Mouse (Mus musculus): ENCODE measurements around the gene Fbxo34.
"Not testable (repeated sequence)": the region's sequence is repeated elsewhere in the genome, so short reads cannot be mapped to it uniquely, and the experiment has no call there.

Gene Fbxo34

GRCm38 (mm10) chr14:47450121-47450520 is at the start of gene Fbxo34:
Gene Fbxo34 (plus strand): TSS chr14:47450421.
- in situ Hi-C loops (cut with MboI; ENCODE audit: unreplicated experiment in 2 of 2): not testable (repeated sequence)

GRCm38 (mm10) chr14:47402735-47403134 is 47.5 kb upstream of the Fbxo34 start:
- in situ Hi-C loops (cut with MboI; ENCODE audit: unreplicated experiment in 2 of 2): no loop called here

GRCm38 (mm10) chr14:47406000-47406399 is 44.2 kb upstream of the Fbxo34 start:
- in situ Hi-C loops (cut with MboI; ENCODE audit: unreplicated experiment in 2 of 2): no loop called here

GRCm38 (mm10) chr14:47417346-47417745 is 32.9 kb upstream of the Fbxo34 start:
- in situ Hi-C loops (cut with MboI; ENCODE audit: unreplicated experiment in 2 of 2): no loop called here

- in situ Hi-C loops (cut with MboI; ENCODE audit: unreplicated experiment in 2 of 2): no loop called here
Observed at GRCm38 (mm10) chr14:47417775-47418665, 32.2 kb upstream of the Fbxo34 start, which contains the start of gene Dlgap5. Gene Dlgap5 (minus strand): TSS chr14:47418407.

GRCm38 (mm10) chr14:47418666-47418991 is 31.6 kb upstream of the Fbxo34 start:
- in situ Hi-C loops (cut with MboI; ENCODE audit: unreplicated experiment in 2 of 2): no loop called here

- in situ Hi-C loops (cut with MboI; ENCODE audit: unreplicated experiment in 2 of 2): no loop called here
Observed at GRCm38 (mm10) chr14:47419034-47419625, 31.1 kb upstream of the Fbxo34 start.

GRCm38 (mm10) chr14:47419723-47420276 is 30.4 kb upstream of the Fbxo34 start:
- in situ Hi-C loops (cut with MboI; ENCODE audit: unreplicated experiment in 2 of 2): no loop called here

- in situ Hi-C loops (cut with MboI; ENCODE audit: unreplicated experiment in 2 of 2): no loop called here
Observed at GRCm38 (mm10) chr14:47421606-47422005, 28.6 kb upstream of the Fbxo34 start.

- in situ Hi-C loops (cut with MboI; ENCODE audit: unreplicated experiment in 2 of 2): no loop called here
Observed at GRCm38 (mm10) chr14:47422466-47422865, 27.8 kb upstream of the Fbxo34 start.

- in situ Hi-C loops (cut with MboI; ENCODE audit: unreplicated experiment in 2 of 2): no loop called here
Observed at GRCm38 (mm10) chr14:47432987-47433386, 17.2 kb upstream of the Fbxo34 start.

GRCm38 (mm10) chr14:47438947-47439346 is 11.3 kb upstream of the Fbxo34 start:
- in situ Hi-C loops (cut with MboI; ENCODE audit: unreplicated experiment in 2 of 2): no loop called here

- in situ Hi-C loops (cut with MboI; ENCODE audit: unreplicated experiment in 2 of 2): no loop called here
Observed at GRCm38 (mm10) chr14:47444907-47445306, 5.3 kb upstream of the Fbxo34 start.

GRCm38 (mm10) chr14:47445331-47446095 is 4.7 kb upstream of the Fbxo34 start:
- in situ Hi-C loops (cut with MboI; ENCODE audit: unreplicated experiment in 2 of 2): no loop called here

GRCm38 (mm10) chr14:47459556-47459955 is 9.3 kb downstream of the Fbxo34 start:
- in situ Hi-C loops (cut with MboI; ENCODE audit: unreplicated experiment in 2 of 2): no loop called here

GRCm38 (mm10) chr14:47461997-47462396 is 11.8 kb downstream of the Fbxo34 start:
- in situ Hi-C loops (cut with MboI; ENCODE audit: unreplicated experiment in 2 of 2): no loop called here

- in situ Hi-C loops (cut with MboI; ENCODE audit: unreplicated experiment in 2 of 2): no loop called here
Observed at GRCm38 (mm10) chr14:47462453-47462852, 12.2 kb downstream of the Fbxo34 start.

GRCm38 (mm10) chr14:47462877-47463460 is 12.7 kb downstream of the Fbxo34 start:
- in situ Hi-C loops (cut with MboI; ENCODE audit: unreplicated experiment in 2 of 2): no loop called here

GRCm38 (mm10) chr14:47464426-47464825 is 14.2 kb downstream of the Fbxo34 start:
- in situ Hi-C loops (cut with MboI; ENCODE audit: unreplicated experiment in 2 of 2): no loop called here

- in situ Hi-C loops (cut with MboI; ENCODE audit: unreplicated experiment in 2 of 2): no loop called here
Observed at GRCm38 (mm10) chr14:47465468-47466175, 15.4 kb downstream of the Fbxo34 start.
